9 mouse cellular contexts compared by ENCODE assay signal in the genomic region with DNA sequence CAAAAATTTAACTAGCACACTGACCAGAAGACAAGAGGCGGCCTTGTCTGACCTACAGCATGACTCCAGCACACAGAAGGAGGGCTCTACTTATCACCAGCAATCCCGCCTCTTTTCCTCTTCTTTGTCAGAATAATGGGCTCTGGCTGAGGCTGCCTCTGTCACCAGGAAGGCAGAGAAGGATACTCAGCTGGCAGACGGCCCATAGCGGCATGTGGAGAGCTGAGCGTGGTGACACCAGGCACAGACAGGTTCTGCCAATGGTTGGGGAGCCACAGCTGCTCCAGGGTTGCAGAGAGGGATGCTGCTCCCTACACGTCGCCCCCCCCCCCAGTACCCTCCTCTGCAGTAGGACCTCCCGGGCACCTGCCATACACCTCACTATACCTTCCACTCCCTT.
DNase-seq lines count a peak whose midpoint lies in the region; ATAC-seq and TF ChIP-seq lines count a peak whose summit lies in the region.
"Had no signal": no experiment of that assay in that cellular context is flagged by ENCODE, and none has a peak within 500 bp of the region (broad histone marks: within the 10 kb centered on the region; RNA-seq: fewer than 3 reads in every experiment).

No protein-coding gene starts in this region.

- H3K27me3 ChIP-seq in forebrain, embryonic 16.5 days (replicated peaks; ENCODE audit: control insufficient read depth, insufficient read depth, low read length) = no peaks in the 10 kb centered on the region
- H3K27me3 ChIP-seq: embryonic facial prominence, embryonic 15.5 days had no signal

- no peak overlapping the region for H3K9ac ChIP-seq in forebrain, embryonic 16.5 days (replicated peaks; ENCODE audit: low read depth, low read length)
- H3K9ac ChIP-seq: embryonic facial prominence, embryonic 15.5 days had no signal

- DNase-seq in layer of hippocampus, adult 18-20 months (ENCODE audit: low spot score in 2 of 2) = peak; percentile 42 to 66
- no peak for DNase-seq in layer of hippocampus, postnatal 14 days (ENCODE audit: low spot score in 2 of 2)
- peak; percentile 77 for DNase-seq in cerebellum, adult 11-12 months
- DNase-seq in layer of hippocampus, adult 2 months (ENCODE audit: low spot score in 2 of 2) = peak in 1 of 2 experiments; percentile 50
- DNase-seq in T-cell, adult 2 months (ENCODE audit: low spot score) = no peak
- DNase-seq in thymus, postnatal 36 days = no peak
- no peak for DNase-seq in retina, postnatal 1 day

- peak overlapping the region; percentile 25; the same call in 1 of the 2 replicates for H3K27ac ChIP-seq in forebrain, embryonic 16.5 days (ENCODE audit: low read length)
- H3K27ac ChIP-seq in layer of hippocampus, adult 2 months = peak overlapping the region; percentile 79
- H3K27ac ChIP-seq: embryonic facial prominence, embryonic 15.5 days had no signal

- no peak overlapping the region for H3K4me2 ChIP-seq in forebrain, embryonic 16.5 days (ENCODE audit: low read length)
- H3K4me2 ChIP-seq: embryonic facial prominence, embryonic 15.5 days had no signal

- H3K4me3 ChIP-seq in forebrain, embryonic 16.5 days (replicated peaks; ENCODE audit: low read length) = no peak overlapping the region
- no peak overlapping the region for H3K4me3 ChIP-seq in layer of hippocampus, adult 2 months
- H3K4me3 ChIP-seq: embryonic facial prominence, embryonic 15.5 days had no signal

- ATAC-seq in forebrain, embryonic 16.5 days = peak; percentile 43

- 49% methylated on average over 7 of the region's 8 CpGs for WGBS in forebrain, embryonic 16.5 days

- TF ChIP-seq CTCF in layer of hippocampus, adult 2 months (conservative IDR thresholded peaks at IDR 0.05) = no peak

- H3K9me3 ChIP-seq in forebrain, embryonic 16.5 days (ENCODE audit: control insufficient read depth, low read length) = no peaks in the 10 kb centered on the region
- H3K9me3 ChIP-seq: embryonic facial prominence, embryonic 15.5 days had no signal

- H3K4me1 ChIP-seq in forebrain, embryonic 16.5 days (replicated peaks; ENCODE audit: control insufficient read depth, insufficient read depth, low read length) = peaks cover 12% of the 10 kb centered on the region

- no peaks in the 10 kb centered on the region for H3K36me3 ChIP-seq in forebrain, embryonic 16.5 days (ENCODE audit: control insufficient read depth, insufficient read depth)
- H3K36me3 ChIP-seq: embryonic facial prominence, embryonic 15.5 days had no signal

Comparison
In these comparisons a context has a peak if more than half of its experiments do, and no peak if none do; other contexts are left out.
1. DNase-seq: peak in layer of hippocampus, adult 18-20 months (2 of 2) and cerebellum, adult 11-12 months (single experiment); none in layer of hippocampus, postnatal 14 days (0 of 2), T-cell, adult 2 months (single experiment), thymus, postnatal 36 days (0 of 2) and retina, postnatal 1 day (single experiment).